Mouse (Mus musculus) midbrain, embryonic 11.5 days (tissue): ENCODE data around the gene Fxyd6. TPM values are rescaled to one million over a fixed set of nuclear protein-coding genes. Genes with fewer than 3 reads are reported as not detected.
A peak's percentile ranks its signal among the peaks of the same experiment; 100 is the strongest.

Source experiments
- ATAC-seq: fragments of 200-750 bp; cut with Nextera tagmentation; 2 replicates; pipeline ENCODE4 v1.8.0; 2017; ENCODE audit warnings: moderate TSS enrichment, moderate library complexity; ENCODE audit not compliant: low FRiP score
- DNase-seq: peaks from one replicate; pipeline ENCODE4 v3.0.0; 2015; ENCODE audit warnings: low spot score; ENCODE audit errors: missing footprints
- H3K27ac ChIP-seq: fragments of 300-500 bp; sonication (generic); 2 replicates; pipeline ENCODE4 v1.5.1; 2014; ENCODE audit warnings: low read depth, low read length
- H3K27me3 ChIP-seq: fragments of 300-500 bp; sonication (generic); 2 replicates; pipeline ENCODE4 v1.6.1; 2014; ENCODE audit warnings: mild to moderate bottlenecking, low read length, moderate library complexity, mixed read lengths; ENCODE audit not compliant: control insufficient read depth, insufficient read depth
- H3K36me3 ChIP-seq: fragments of 300-500 bp; sonication (generic); 2 replicates; pipeline ENCODE4 v1.6.1; 2014; ENCODE audit warnings: mild to moderate bottlenecking, low read length, moderate library complexity, mixed read lengths; ENCODE audit not compliant: control insufficient read depth, insufficient read depth
- H3K4me1 ChIP-seq: fragments of 300-500 bp; sonication (generic); 2 replicates; pipeline ENCODE4 v1.6.1; 2014; ENCODE audit warnings: low read length; ENCODE audit not compliant: control insufficient read depth, insufficient read depth
- H3K4me2 ChIP-seq: fragments of 300-500 bp; sonication (generic); 2 replicates; pipeline ENCODE4 v1.6.1; 2014; ENCODE audit warnings: mild to moderate bottlenecking, moderate library complexity
- H3K4me3 ChIP-seq: fragments of 300-500 bp; sonication (generic); 2 replicates; pipeline ENCODE4 v1.5.1; 2014; ENCODE audit warnings: low read depth, low read length
- H3K9ac ChIP-seq: fragments of 300-500 bp; sonication (generic); 2 replicates; pipeline ENCODE4 v1.6.1; 2014; ENCODE audit warnings: low read length
- H3K9me3 ChIP-seq: fragments of 300-500 bp; sonication (generic); 2 replicates; pipeline ENCODE4 v1.6.1; 2016; ENCODE audit warnings: low read length; ENCODE audit not compliant: control insufficient read depth
- WGBS: fragments of 180-500 bp; shearing (Covaris S2); extraction: QIAGEN DNeasy Blood & Tissue Kit; methylation state at CpG from one replicate; pipeline ENCODE4 v1.1.7; 2014; 5-methylcytosine and 5-hydroxymethylcytosine counted together
- polyA plus RNA-seq: library from polyadenylated mRNA; unstranded; fragments of >200 nt; fragmentation: Nextera tagmentation; extraction: Ambion mirVana; gene quantifications from 2 replicates; pipeline ENCODE4 v1.2.1, GENCODE M21; 2014

Gene Fxyd6
- polyA plus RNA-seq, 1 experiment from 2014 or later, result 129 TPM

GRCm38 (mm10) chr9:45383883-45384282 is 13.9 kb downstream of the Fxyd6 start:
- 95% methylated on average over 6 of the region's 6 CpGs for WGBS
- H3K27ac ChIP-seq, result no peak overlapping the region
- ATAC-seq, result no peak

DNA sequence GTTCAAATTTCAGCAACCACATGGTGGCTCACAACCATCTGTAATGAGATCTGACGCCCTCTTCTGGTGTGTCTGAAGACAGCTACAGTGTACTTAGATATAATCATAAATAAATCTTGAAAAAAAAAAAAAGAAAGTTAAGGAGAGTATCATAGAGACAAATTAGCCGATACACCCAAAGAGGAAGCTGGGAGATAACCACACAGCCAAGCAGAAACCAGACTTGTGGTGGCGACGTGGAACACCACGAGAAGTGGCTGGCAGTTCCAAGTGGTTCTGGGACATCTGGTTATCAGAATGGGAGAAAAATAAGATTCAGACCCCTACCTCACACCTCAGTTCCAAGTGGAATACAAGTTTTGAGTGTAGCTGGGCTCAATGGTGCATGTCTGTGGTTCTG is 16.7 kb downstream of the Fxyd6 start:
- ATAC-seq, result no peak
- H3K36me3 ChIP-seq, result no peaks in the 10 kb centered on the region
- no peaks in the 10 kb centered on the region for H3K27me3 ChIP-seq
- H3K4me3 ChIP-seq, result no peak overlapping the region
- no peaks in the 10 kb centered on the region for H3K9me3 ChIP-seq
- 86% methylated on average over 5 of the region's 5 CpGs for WGBS
- H3K4me1 ChIP-seq, result no peaks in the 10 kb centered on the region
- DNase-seq, result no peak
- H3K9ac ChIP-seq, result no peak overlapping the region
- H3K27ac ChIP-seq, result no peak overlapping the region
- H3K4me2 ChIP-seq, result no peak overlapping the region

More at GRCm38 (mm10) chr9:45383883-45384282, 13.9 kb downstream of the Fxyd6 start:
- Histone ChIP-seq H3K9me3 (no peaks in the 10 kb centered on the region), H3K4me3 (no peak overlapping the region), H3K4me2 (no peak overlapping the region), H3K36me3 (no peaks in the 10 kb centered on the region), H3K27me3 (no peaks in the 10 kb centered on the region), H3K9ac (no peak overlapping the region), H3K4me1 (peaks cover 3% of the 10 kb centered on the region; the same call in 1 of the 2 replicates)
- no peak for DNase-seq

- no peak overlapping the region for H3K4me3 ChIP-seq
- H3K9ac ChIP-seq, result no peak overlapping the region
- no peak overlapping the region for H3K4me2 ChIP-seq
- 48% methylated on average over 12 of the region's 12 CpGs for WGBS
- H3K27ac ChIP-seq, result no peak overlapping the region
- peaks cover 1% of the 10 kb centered on the region; the same call in 1 of the 2 replicates for H3K36me3 ChIP-seq
- ATAC-seq (peak; percentile 75), DNase-seq (peak; percentile 99)
- H3K9me3 ChIP-seq, result no peaks in the 10 kb centered on the region
- no peaks in the 10 kb centered on the region for H3K27me3 ChIP-seq
- no peaks in the 10 kb centered on the region for H3K4me1 ChIP-seq
These were observed 18.5 kb downstream of the Fxyd6 start for GRCm38 (mm10) chr9:45388385-45388994.

DNA sequence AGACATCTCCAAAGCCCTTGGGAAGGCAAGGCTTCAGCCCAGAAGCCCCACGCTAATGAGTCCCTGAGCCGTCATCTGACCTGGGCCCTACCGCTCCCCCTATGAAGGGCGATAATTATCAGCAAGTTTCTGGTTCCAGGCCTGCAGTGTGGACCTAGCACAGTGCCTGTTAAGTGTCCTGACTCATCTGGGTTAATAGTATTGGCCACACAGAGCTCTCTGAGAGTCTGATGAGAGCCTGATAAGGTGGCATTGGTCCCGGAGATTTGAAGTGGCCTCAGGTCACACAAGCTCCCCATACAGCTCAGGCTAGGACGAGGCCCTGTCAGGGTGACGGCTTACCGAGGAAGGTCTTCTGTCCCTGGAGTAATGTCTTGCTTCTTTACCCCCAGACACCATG is 19.6 kb downstream of the Fxyd6 start:
- ATAC-seq (no peak), DNase-seq (no peak)
- Histone ChIP-seq H3K4me1 (no peaks in the 10 kb centered on the region), H3K27me3 (no peaks in the 10 kb centered on the region), H3K9me3 (no peaks in the 10 kb centered on the region), H3K9ac (no peak overlapping the region), H3K4me3 (no peak overlapping the region), H3K4me2 (no peak overlapping the region), H3K36me3 (peaks cover 4% of the 10 kb centered on the region; the same call in 1 of the 2 replicates), H3K27ac (no peak overlapping the region)
- 87% methylated on average over 8 of the region's 8 CpGs for WGBS

- Histone ChIP-seq H3K36me3 (peaks cover 4% of the 10 kb centered on the region; the same call in 1 of the 2 replicates), H3K9me3 (no peaks in the 10 kb centered on the region), H3K4me3 (no peak overlapping the region), H3K4me2 (no peak overlapping the region), H3K9ac (no peak overlapping the region), H3K4me1 (no peaks in the 10 kb centered on the region), H3K27ac (no peak overlapping the region), H3K27me3 (no peaks in the 10 kb centered on the region)
- ATAC-seq (no peak), DNase-seq (no peak)
- WGBS, result 80% methylated on average over 7 of the region's 7 CpGs
These were observed 21.3 kb downstream of the Fxyd6 start for GRCm38 (mm10) chr9:45391299-45391698.

DNA sequence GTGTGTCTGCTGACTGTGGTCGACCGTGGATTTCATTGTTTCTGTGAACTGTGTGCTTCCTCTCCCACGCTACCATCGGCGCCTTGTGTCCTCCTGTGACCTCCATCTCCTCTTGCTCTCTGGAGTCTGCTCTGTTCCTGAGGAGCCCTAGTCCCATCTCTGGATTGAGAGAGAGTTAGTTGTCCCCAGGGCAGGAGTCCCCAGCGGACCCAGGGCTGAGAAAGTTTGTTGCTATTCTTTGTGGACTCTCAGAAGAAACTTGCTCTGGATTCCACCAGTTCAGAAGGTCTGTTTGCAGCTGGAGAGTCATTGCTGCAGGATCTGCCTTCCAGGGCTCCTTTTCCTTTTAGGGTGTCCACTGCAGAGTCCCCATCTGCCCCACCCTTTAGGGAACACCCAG is 25.2 kb downstream of the Fxyd6 start:
- H3K4me1 ChIP-seq, result no peaks in the 10 kb centered on the region
- no peak overlapping the region for H3K4me3 ChIP-seq
- H3K27ac ChIP-seq, result no peak overlapping the region
- no peak overlapping the region for H3K4me2 ChIP-seq
- no peaks in the 10 kb centered on the region for H3K9me3 ChIP-seq
- ATAC-seq (no peak), DNase-seq (no peak)
- H3K9ac ChIP-seq, result no peak overlapping the region
- H3K36me3 ChIP-seq, result peaks cover 4% of the 10 kb centered on the region; the same call in 1 of the 2 replicates
- no peaks in the 10 kb centered on the region for H3K27me3 ChIP-seq
- 94% methylated on average over 6 of the region's 6 CpGs for WGBS

DNA sequence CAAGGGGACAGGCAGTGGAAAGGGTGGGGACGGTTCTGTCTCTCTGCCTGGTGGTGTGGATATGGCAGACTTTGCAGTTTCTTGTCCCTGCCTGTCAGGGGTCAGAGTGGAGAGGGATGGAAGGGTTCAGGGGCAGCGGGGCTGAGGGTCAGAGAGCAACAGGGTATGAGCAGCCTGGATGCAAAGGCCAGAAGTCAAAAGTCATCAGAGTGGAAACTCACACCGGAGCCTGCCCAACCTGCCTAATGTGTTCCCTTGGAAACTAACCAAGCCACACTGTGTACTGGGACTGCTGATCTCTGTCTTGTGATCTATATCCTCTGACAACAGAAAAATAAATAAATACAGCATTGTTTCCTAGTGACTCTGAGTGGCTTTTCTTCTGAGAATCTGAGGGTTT is 25.8 kb downstream of the Fxyd6 start:
- Histone ChIP-seq H3K36me3 (peaks cover 4% of the 10 kb centered on the region; the same call in 1 of the 2 replicates), H3K27me3 (no peaks in the 10 kb centered on the region), H3K27ac (no peak overlapping the region), H3K4me3 (no peak overlapping the region), H3K4me1 (no peaks in the 10 kb centered on the region), H3K9ac (no peak overlapping the region), H3K4me2 (no peak overlapping the region), H3K9me3 (no peaks in the 10 kb centered on the region)
- DNase-seq, result no peak
- no peak for ATAC-seq
- WGBS, result 73% methylated on average over 3 of the region's 3 CpGs

DNA sequence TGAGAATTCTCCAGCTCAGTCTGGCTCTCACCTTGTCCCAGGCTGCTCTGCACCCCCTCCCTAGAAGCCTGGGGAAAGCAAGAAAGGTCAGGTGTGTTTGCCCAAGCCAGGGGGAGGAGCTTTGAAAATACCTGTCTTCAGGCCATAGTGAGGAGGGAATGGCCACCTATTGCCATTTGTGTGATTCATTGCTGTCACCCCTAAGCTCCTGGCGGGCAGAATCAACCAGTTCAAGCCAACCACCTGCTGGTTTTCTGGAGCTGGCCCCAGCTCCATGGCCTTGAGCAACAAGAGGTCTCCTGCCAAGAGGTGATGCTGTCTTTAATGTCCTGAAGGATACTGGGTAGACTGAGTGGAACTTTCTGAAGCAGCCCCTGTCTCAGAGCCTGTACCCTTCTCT is 28.4 kb downstream of the Fxyd6 start:
- H3K4me1 ChIP-seq, result no peaks in the 10 kb centered on the region
- 47% methylated on average over 1 of the region's 1 CpGs for WGBS
- no peak overlapping the region for H3K27ac ChIP-seq
- no peaks in the 10 kb centered on the region for H3K27me3 ChIP-seq
- H3K9me3 ChIP-seq, result no peaks in the 10 kb centered on the region
- no peak overlapping the region for H3K4me3 ChIP-seq
- H3K36me3 ChIP-seq, result peaks cover 4% of the 10 kb centered on the region; the same call in 1 of the 2 replicates
- H3K9ac ChIP-seq, result no peak overlapping the region
- no peak for ATAC-seq
- H3K4me2 ChIP-seq, result no peak overlapping the region
- DNase-seq, result no peak

GRCm38 (mm10) chr9:45399434-45399833 is 29.4 kb downstream of the Fxyd6 start, which contains the start of gene Fxyd2:
Fxyd2 (plus strand) TSS chr9:45399669.
- Histone ChIP-seq H3K4me1 (no peaks in the 10 kb centered on the region), H3K9ac (no peak within 1 kb of the TSS), H3K36me3 (no peaks in the 10 kb centered on the region), H3K4me3 (no peak within 1 kb of the TSS), H3K9me3 (no peaks in the 10 kb centered on the region), H3K27ac (no peak within 1 kb of the TSS), H3K27me3 (no peaks in the 10 kb centered on the region), H3K4me2 (no peak within 1 kb of the TSS)
- DNase-seq (no peak), ATAC-seq (no peak)
- 84% methylated on average over 4 of the region's 4 CpGs for WGBS
